14 mouse cellular contexts compared by ENCODE assay signal in genomic region chr12:28621451-28622166, GRCm38 (mm10). TPM values are rescaled to one million over a fixed set of nuclear protein-coding genes. Genes with fewer than 3 reads are reported as not detected.
A peak's percentile ranks its signal among the peaks of the same experiment; 100 is the strongest.
DNase-seq lines count a peak whose midpoint lies in the region; ATAC-seq and TF ChIP-seq lines count a peak whose summit lies in the region.
"Had no signal": no experiment of that assay in that cellular context is flagged by ENCODE, and none has a peak within 500 bp of the region (broad histone marks: within the 10 kb centered on the region; RNA-seq: fewer than 3 reads in every experiment).

No protein-coding gene starts in this region.

- H3K36me3 ChIP-seq in hindbrain, embryonic 11.5 days (ENCODE audit: control insufficient read depth, insufficient read depth, low read length), result no peaks in the 10 kb centered on the region
- no peaks in the 10 kb centered on the region for H3K36me3 ChIP-seq in hindbrain, embryonic 16.5 days (ENCODE audit: control insufficient read depth, insufficient read depth, low read length)
- H3K36me3 ChIP-seq in lung, postnatal 0 days (ENCODE audit: insufficient read depth, low read length), result no peaks in the 10 kb centered on the region
- H3K36me3 ChIP-seq in stomach, embryonic 16.5 days (ENCODE audit: control insufficient read depth, insufficient read depth, low read length), result no peaks in the 10 kb centered on the region
- H3K36me3 ChIP-seq: hindbrain, embryonic 15.5 days; midbrain, embryonic 15.5 days had no signal

- no peak for ATAC-seq in hindbrain, embryonic 11.5 days (ENCODE audit: low FRiP score)
- no peak for ATAC-seq in hindbrain, embryonic 16.5 days
- ATAC-seq in lung, postnatal 0 days, result no peak
- no peak for ATAC-seq in stomach, embryonic 16.5 days (ENCODE audit: insufficient read depth, low FRiP score)
- ATAC-seq: midbrain, embryonic 15.5 days had no signal

- H3K4me3 ChIP-seq in hindbrain, embryonic 11.5 days (ENCODE audit: low read depth, low read length), result no peak overlapping the region
- no peak overlapping the region for H3K4me3 ChIP-seq in hindbrain, embryonic 16.5 days (ENCODE audit: low read length)
- H3K4me3 ChIP-seq in lung, postnatal 0 days (ENCODE audit: low read depth, low read length), result no peak overlapping the region
- no peak overlapping the region for H3K4me3 ChIP-seq in stomach, embryonic 16.5 days (replicated peaks; ENCODE audit: low read length)
- H3K4me3 ChIP-seq: hindbrain, embryonic 15.5 days; midbrain, embryonic 15.5 days had no signal

- H3K9ac ChIP-seq in hindbrain, embryonic 11.5 days (ENCODE audit: low read depth, low read length), result no peak overlapping the region
- no peak overlapping the region for H3K9ac ChIP-seq in hindbrain, embryonic 16.5 days (ENCODE audit: low read depth, low read length)
- H3K9ac ChIP-seq in lung, postnatal 0 days (replicated peaks; ENCODE audit: low read depth), result no peak overlapping the region
- no peak overlapping the region for H3K9ac ChIP-seq in stomach, embryonic 16.5 days (ENCODE audit: low read length)
- H3K9ac ChIP-seq: hindbrain, embryonic 15.5 days; midbrain, embryonic 15.5 days had no signal

- TF ChIP-seq EP300 in lung, postnatal 0 days (IDR thresholded peaks at IDR 0.05), result no peak

- TF ChIP-seq CTCF in lung, postnatal 0 days (IDR thresholded peaks at IDR 0.05), result peak; percentile 29

- H3K4me1 ChIP-seq in hindbrain, embryonic 11.5 days (replicated peaks; ENCODE audit: control insufficient read depth, insufficient read depth, low read length), result no peaks in the 10 kb centered on the region
- no peaks in the 10 kb centered on the region; the same call in 1 of the 2 replicates for H3K4me1 ChIP-seq in hindbrain, embryonic 16.5 days (ENCODE audit: control insufficient read depth, insufficient read depth, low read depth, low read length)
- H3K4me1 ChIP-seq in lung, postnatal 0 days (ENCODE audit: insufficient read depth, low read depth, low read length), result no peaks in the 10 kb centered on the region
- peaks cover 16% of the 10 kb centered on the region for H3K4me1 ChIP-seq in stomach, embryonic 16.5 days (ENCODE audit: control insufficient read depth, insufficient read depth, low read length)
- H3K4me1 ChIP-seq: midbrain, embryonic 15.5 days had no signal

- peak; percentile 16 for DNase-seq in embryo, embryonic 10 days (ENCODE audit: low spot score)
- DNase-seq in embryo, embryonic 9.5 days (ENCODE audit: extremely low spot score), result no peak
- peak; percentile 26 for DNase-seq in hindbrain, embryonic 11.5 days (ENCODE audit: low spot score)
- DNase-seq in lung, postnatal 0 days (ENCODE audit: low spot score), result no peak
- DNase-seq in lung, postnatal 36 days, result no peak
- no peak for DNase-seq in gastrocnemius, postnatal 36 days
- DNase-seq: cerebellum, adult 18-20 months; right cerebral cortex, postnatal 25 days had no signal

- intact Hi-C loops in gastrocnemius, postnatal 36 days (cut with DNase I), result no loop called here

- WGBS in hindbrain, embryonic 11.5 days, result 27% methylated on average over 7 of the region's 7 CpGs
- WGBS in hindbrain, embryonic 16.5 days, result 23% methylated on average over 7 of the region's 7 CpGs
- WGBS in lung, postnatal 0 days, result 5% methylated on average over 7 of the region's 7 CpGs
- 7% methylated on average over 7 of the region's 7 CpGs for WGBS in stomach, embryonic 16.5 days

- no peaks in the 10 kb centered on the region for H3K9me3 ChIP-seq in hindbrain, embryonic 11.5 days (ENCODE audit: control insufficient read depth, low read length)
- H3K9me3 ChIP-seq in hindbrain, embryonic 16.5 days (ENCODE audit: control insufficient read depth, low read length), result no peaks in the 10 kb centered on the region
- H3K9me3 ChIP-seq in lung, postnatal 0 days (ENCODE audit: low read length), result no peaks in the 10 kb centered on the region
- H3K9me3 ChIP-seq in stomach, embryonic 16.5 days (replicated peaks; ENCODE audit: control insufficient read depth, low read length), result no peaks in the 10 kb centered on the region
- H3K9me3 ChIP-seq: hindbrain, embryonic 15.5 days; midbrain, embryonic 15.5 days had no signal

- H3K27ac ChIP-seq in hindbrain, embryonic 11.5 days (ENCODE audit: low read depth, low read length), result no peak overlapping the region
- no peak overlapping the region for H3K27ac ChIP-seq in hindbrain, embryonic 16.5 days (ENCODE audit: low read depth, low read length)
- H3K27ac ChIP-seq in lung, postnatal 0 days (ENCODE audit: low read length), result no peak overlapping the region
- no peak overlapping the region for H3K27ac ChIP-seq in stomach, embryonic 16.5 days (ENCODE audit: low read length)
- H3K27ac ChIP-seq: hindbrain, embryonic 15.5 days; midbrain, embryonic 15.5 days had no signal

- no peak overlapping the region for H3K4me2 ChIP-seq in hindbrain, embryonic 11.5 days (replicated peaks; ENCODE audit: low read depth, low read length)
- H3K4me2 ChIP-seq in hindbrain, embryonic 16.5 days (ENCODE audit: low read length), result no peak overlapping the region
- H3K4me2 ChIP-seq in lung, postnatal 0 days (replicated peaks; ENCODE audit: low read depth, low read length), result no peak overlapping the region
- H3K4me2 ChIP-seq in stomach, embryonic 16.5 days (ENCODE audit: low read depth, low read length), result 0 out of 2 replicates have a peak overlapping the region, but pooled peaks have one; percentile 3
- H3K4me2 ChIP-seq: hindbrain, embryonic 15.5 days; midbrain, embryonic 15.5 days had no signal

- H3K27me3 ChIP-seq in hindbrain, embryonic 11.5 days (ENCODE audit: control insufficient read depth, insufficient read depth, low read length), result no peaks in the 10 kb centered on the region
- H3K27me3 ChIP-seq in hindbrain, embryonic 16.5 days (replicated peaks; ENCODE audit: control insufficient read depth, insufficient read depth, low read length), result no peaks in the 10 kb centered on the region
- H3K27me3 ChIP-seq in lung, postnatal 0 days (replicated peaks; ENCODE audit: insufficient read depth, low read length), result no peaks in the 10 kb centered on the region
- H3K27me3 ChIP-seq in stomach, embryonic 16.5 days (ENCODE audit: control insufficient read depth, insufficient read depth, low read length), result no peaks in the 10 kb centered on the region
- H3K27me3 ChIP-seq: hindbrain, embryonic 15.5 days; midbrain, embryonic 15.5 days had no signal

RNA-seq across cellular contexts. Expression of gene Colec11, which starts 1.6 kb away (rescaled TPM):
- polyA plus RNA-seq in hindbrain, embryonic 11.5 days (2014; fragmentation: Nextera tagmentation; extraction: Ambion mirVana), result 0.21 and 0.51 TPM in 2 replicates
- 1.4 and 1.6 TPM in 2 replicates for polyA plus RNA-seq in hindbrain, embryonic 16.5 days (2015; fragmentation: Nextera tagmentation; extraction: Ambion mirVana)
- polyA plus RNA-seq in lung, postnatal 0 days (2015; fragmentation: Nextera tagmentation; extraction: Ambion mirVana), result 2.2 and 2.8 TPM in 2 replicates
- 1.5 and 1.6 TPM in 2 replicates for polyA plus RNA-seq in stomach, embryonic 16.5 days (2015; fragmentation: Nextera tagmentation; extraction: Ambion mirVana)
- total RNA-seq in gastrocnemius, postnatal 36 days (2021), result under 1 TPM; 0.17 to 0.46 TPM

RNA-seq across cellular contexts. Expression of gene Rps7, which starts 14.1 kb away (rescaled TPM):
- polyA plus RNA-seq in hindbrain, embryonic 11.5 days (2014; fragmentation: Nextera tagmentation; extraction: Ambion mirVana), result 766 and 780 TPM in 2 replicates
- polyA plus RNA-seq in hindbrain, embryonic 16.5 days (2015; fragmentation: Nextera tagmentation; extraction: Ambion mirVana), result 315 and 319 TPM in 2 replicates
- polyA plus RNA-seq in lung, postnatal 0 days (2015; fragmentation: Nextera tagmentation; extraction: Ambion mirVana), result 575 and 592 TPM in 2 replicates
- 463 and 682 TPM in 2 replicates for polyA plus RNA-seq in stomach, embryonic 16.5 days (2015; fragmentation: Nextera tagmentation; extraction: Ambion mirVana)
- total RNA-seq in gastrocnemius, postnatal 36 days (2021), result 100 to 1,000 TPM; 171 to 173 TPM

RNA-seq across cellular contexts. Expression of gene Rnaseh1, which starts 27.8 kb away (rescaled TPM):
- 25.4 and 27.7 TPM in 2 replicates for polyA plus RNA-seq in hindbrain, embryonic 11.5 days (2014; fragmentation: Nextera tagmentation; extraction: Ambion mirVana)
- 22.7 and 23.0 TPM in 2 replicates for polyA plus RNA-seq in hindbrain, embryonic 16.5 days (2015; fragmentation: Nextera tagmentation; extraction: Ambion mirVana)
- polyA plus RNA-seq in lung, postnatal 0 days (2015; fragmentation: Nextera tagmentation; extraction: Ambion mirVana), result 18.9 and 21.5 TPM in 2 replicates
- polyA plus RNA-seq in stomach, embryonic 16.5 days (2015; fragmentation: Nextera tagmentation; extraction: Ambion mirVana), result 27.2 and 28.3 TPM in 2 replicates
- total RNA-seq in gastrocnemius, postnatal 36 days (2021), result 1 to 10 TPM; 4.9 to 6.0 TPM

RNA-seq across cellular contexts. Expression of gene Allc, which starts 39.3 kb away (rescaled TPM):
- not detected in 2 replicates for polyA plus RNA-seq in hindbrain, embryonic 11.5 days (2014; fragmentation: Nextera tagmentation; extraction: Ambion mirVana)
- polyA plus RNA-seq in hindbrain, embryonic 16.5 days (2015; fragmentation: Nextera tagmentation; extraction: Ambion mirVana), result 0.15 TPM in 2 replicates
- not detected in 2 replicates for polyA plus RNA-seq in lung, postnatal 0 days (2015; fragmentation: Nextera tagmentation; extraction: Ambion mirVana)
- not detected in 2 replicates for polyA plus RNA-seq in stomach, embryonic 16.5 days (2015; fragmentation: Nextera tagmentation; extraction: Ambion mirVana)
- not detected for total RNA-seq in gastrocnemius, postnatal 36 days (2021)
- total RNA-seq: adrenal gland, postnatal 4 days had no signal
- polyA plus RNA-seq: hindbrain, embryonic 15.5 days; limb, embryonic 14.5 days had no signal

RNA-seq across cellular contexts. Expression of gene Adi1, which starts 53.4 kb away (rescaled TPM):
- polyA plus RNA-seq in hindbrain, embryonic 11.5 days (2014; fragmentation: Nextera tagmentation; extraction: Ambion mirVana), result 51.5 and 53.5 TPM in 2 replicates
- polyA plus RNA-seq in hindbrain, embryonic 16.5 days (2015; fragmentation: Nextera tagmentation; extraction: Ambion mirVana), result 28.6 and 32.1 TPM in 2 replicates
- 54.5 TPM in 2 replicates for polyA plus RNA-seq in lung, postnatal 0 days (2015; fragmentation: Nextera tagmentation; extraction: Ambion mirVana)
- 80.7 and 85.1 TPM in 2 replicates for polyA plus RNA-seq in stomach, embryonic 16.5 days (2015; fragmentation: Nextera tagmentation; extraction: Ambion mirVana)
- 10 to 100 TPM; 57.1 to 66.1 TPM for total RNA-seq in gastrocnemius, postnatal 36 days (2021)

Comparison
In these comparisons a context has a peak if more than half of its experiments do, and no peak if none do; other contexts are left out.
1. DNase-seq: peak in embryo, embryonic 10 days (single experiment) and hindbrain, embryonic 11.5 days (single experiment); none in embryo, embryonic 9.5 days (single experiment), lung, postnatal 0 days (single experiment), lung, postnatal 36 days (single experiment) and gastrocnemius, postnatal 36 days (0 of 2).